Mouse (Mus musculus) stomach, embryonic 14.5 days (tissue): ENCODE results near the gene Fbxl12. TPM values are rescaled to one million over a fixed set of nuclear protein-coding genes. Genes with fewer than 3 reads are reported as not detected.

Experiments
- ATAC-seq: fragments of 200-750 bp; cut with Nextera tagmentation; 2 replicates; pipeline ENCODE4 v1.8.0; 2017; ENCODE audit warnings: low read depth, moderate TSS enrichment; ENCODE audit not compliant: insufficient number of reproducible peaks, insufficient read depth, low FRiP score
- H3K27ac ChIP-seq: fragments of 300-500 bp; sonication (generic); 2 replicates; pipeline ENCODE4 v1.5.1; 2014; ENCODE audit warnings: mild to moderate bottlenecking, low read length, moderate library complexity, mixed read lengths
- H3K27me3 ChIP-seq: fragments of 300-500 bp; sonication (generic); 2 replicates; pipeline ENCODE4 v1.6.1; 2014; ENCODE audit warnings: low read length, control low read depth, mixed read lengths; ENCODE audit not compliant: control insufficient read depth, insufficient read depth
- H3K36me3 ChIP-seq: fragments of 300-500 bp; sonication (generic); 2 replicates; pipeline ENCODE4 v1.6.1; 2014; ENCODE audit warnings: mild to moderate bottlenecking, control low read depth, low read length, moderate library complexity, mixed read lengths; ENCODE audit not compliant: control insufficient read depth, insufficient read depth
- H3K4me1 ChIP-seq: fragments of 300-500 bp; sonication (generic); 2 replicates; pipeline ENCODE4 v1.6.1; 2014; ENCODE audit warnings: low read length, control low read depth, mixed read lengths; ENCODE audit not compliant: control insufficient read depth, insufficient read depth
- H3K4me2 ChIP-seq: fragments of 300-500 bp; sonication (generic); replicated peaks from 2 replicates; pipeline ENCODE4 v1.6.1; 2014; ENCODE audit warnings: low read depth, low read length, control low read depth
- H3K4me3 ChIP-seq: fragments of 300-500 bp; sonication (generic); 2 replicates; pipeline ENCODE4 v1.5.1; 2014; ENCODE audit warnings: low read depth, low read length, control low read depth
- H3K9ac ChIP-seq: fragments of 300-500 bp; sonication (generic); replicated peaks from 2 replicates; pipeline ENCODE4 v1.6.1; 2014; ENCODE audit warnings: low read depth, mild to moderate bottlenecking, control low read depth, low read length, moderate library complexity, mixed read lengths
- H3K9me3 ChIP-seq: fragments of 300-500 bp; sonication (generic); 2 replicates; pipeline ENCODE4 v1.6.1; 2016; ENCODE audit warnings: low read depth, low read length, control low read depth; ENCODE audit not compliant: control insufficient read depth
- whole genome bisulfite sequencing: fragments of 180-500 bp; shearing (Covaris S2); extraction: QIAGEN DNeasy Blood & Tissue Kit; methylation state at CpG from one replicate; pipeline ENCODE4 v1.1.7; 2014; 5-methylcytosine and 5-hydroxymethylcytosine counted together
- polyA plus RNA-seq: library from polyadenylated mRNA; unstranded; fragments of >200 nt; fragmentation: Nextera tagmentation; extraction: Ambion mirVana; gene quantifications from 2 replicates; pipeline ENCODE4 v1.2.1, GENCODE M21; 2014

Fbxl12 gene
- polyA plus RNA-seq, 1 experiment from 2014 or later: 13.5 TPM

DNA sequence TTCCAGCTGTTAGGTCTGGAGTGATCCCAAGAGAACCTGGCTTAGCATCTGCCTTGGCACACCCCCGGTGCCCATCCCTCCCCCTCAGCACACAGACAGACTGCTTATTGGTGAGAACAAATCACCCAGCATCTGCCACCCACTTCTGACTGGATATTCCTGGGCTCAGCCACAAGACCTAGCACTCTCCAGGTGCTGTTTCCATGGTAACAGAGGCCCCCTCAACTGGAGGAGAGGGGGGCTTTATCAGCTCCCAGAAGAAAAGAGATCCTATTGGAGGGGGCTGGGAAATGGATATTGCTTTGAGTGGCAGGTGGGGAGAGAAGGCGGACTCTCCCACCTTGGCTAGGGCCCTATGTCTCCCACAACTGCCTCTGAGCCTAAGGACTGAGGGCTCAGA, 19.4 kb upstream of the Fbxl12 start:
- WGBS: 87% methylated on average over 2 of the region's 2 CpGs
- ATAC-seq: no peak
- Histone ChIP-seq H3K4me1 (no peaks in the 10 kb centered on the region), H3K9me3 (no peaks in the 10 kb centered on the region), H3K4me3 (no peak overlapping the region), H3K4me2 (no peak overlapping the region), H3K36me3 (peaks cover 37% of the 10 kb centered on the region), H3K9ac (no peak overlapping the region), H3K27ac (no peak overlapping the region), H3K27me3 (no peaks in the 10 kb centered on the region)

GRCm38 (mm10) chr9:20662874-20663273, 18.3 kb upstream of the Fbxl12 start:
- no peak for ATAC-seq
- Histone ChIP-seq H3K4me2 (no peak overlapping the region), H3K36me3 (peaks cover 45% of the 10 kb centered on the region)

DNA sequence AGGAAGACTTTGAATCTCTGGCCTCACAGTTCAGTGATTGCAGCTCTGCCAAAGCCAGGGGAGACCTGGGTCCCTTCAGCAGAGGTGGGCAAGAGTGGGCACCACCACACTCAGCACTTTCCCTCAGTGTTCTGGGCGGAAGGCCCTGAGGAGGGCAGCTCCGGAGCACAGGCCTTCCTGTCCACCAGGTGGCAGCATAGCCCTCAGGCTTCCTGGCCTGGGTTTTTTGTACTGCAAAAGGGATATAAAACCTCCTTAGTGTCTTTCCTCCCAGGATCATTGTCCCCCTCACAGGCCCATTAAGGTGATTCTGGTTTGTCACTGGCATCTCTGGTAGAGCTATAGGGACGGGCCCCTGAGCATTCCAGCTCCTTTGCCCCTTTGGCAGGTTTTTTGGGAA, 17.8 kb upstream of the Fbxl12 start:
- H3K4me2 ChIP-seq: no peak overlapping the region
- H3K27me3 ChIP-seq: no peaks in the 10 kb centered on the region
- no peak for ATAC-seq
- H3K9me3 ChIP-seq: no peaks in the 10 kb centered on the region
- H3K4me1 ChIP-seq: no peaks in the 10 kb centered on the region
- H3K4me3 ChIP-seq: no peak overlapping the region
- 67% methylated on average over 3 of the region's 3 CpGs for WGBS
- peaks cover 50% of the 10 kb centered on the region for H3K36me3 ChIP-seq
- H3K9ac ChIP-seq: no peak overlapping the region
- H3K27ac ChIP-seq: no peak overlapping the region

More at GRCm38 (mm10) chr9:20662874-20663273, 18.3 kb upstream of the Fbxl12 start:
- Histone ChIP-seq H3K27ac (no peak overlapping the region), H3K4me1 (no peaks in the 10 kb centered on the region), H3K27me3 (no peaks in the 10 kb centered on the region), H3K9me3 (no peaks in the 10 kb centered on the region), H3K9ac (no peak overlapping the region), H3K4me3 (no peak overlapping the region)
- 89% methylated on average over 8 of the region's 8 CpGs for WGBS

- Histone ChIP-seq H3K9ac (no peak overlapping the region), H3K4me3 (no peak overlapping the region), H3K4me1 (peaks cover 12% of the 10 kb centered on the region), H3K27ac (no peak overlapping the region), H3K4me2 (no peak overlapping the region), H3K27me3 (no peaks in the 10 kb centered on the region), H3K9me3 (no peaks in the 10 kb centered on the region), H3K36me3 (peaks cover 57% of the 10 kb centered on the region)
- no peak for ATAC-seq
- WGBS: 88% methylated on average over 3 of the region's 3 CpGs
Measured at GRCm38 (mm10) chr9:20657546-20657945, 13.0 kb upstream of the Fbxl12 start.

- H3K4me2 ChIP-seq: no peak overlapping the region
- H3K9me3 ChIP-seq: no peaks in the 10 kb centered on the region
- no peaks in the 10 kb centered on the region for H3K27me3 ChIP-seq
- peaks cover 39% of the 10 kb centered on the region for H3K36me3 ChIP-seq
- H3K4me3 ChIP-seq: no peak overlapping the region
- WGBS: 91% methylated on average over 3 of the region's 3 CpGs
- no peak overlapping the region for H3K27ac ChIP-seq
- H3K4me1 ChIP-seq: peaks cover 12% of the 10 kb centered on the region
- ATAC-seq: no peak
- H3K9ac ChIP-seq: no peak overlapping the region
Measured at GRCm38 (mm10) chr9:20653859-20654258, 9.3 kb upstream of the Fbxl12 start.

- Histone ChIP-seq H3K36me3 (peaks cover 33% of the 10 kb centered on the region), H3K4me3 (peak overlapping the region; percentile 65), H3K9me3 (no peaks in the 10 kb centered on the region), H3K27me3 (no peaks in the 10 kb centered on the region), H3K9ac (peak overlapping the region; percentile 82), H3K4me1 (peaks cover 12% of the 10 kb centered on the region), H3K4me2 (peak overlapping the region; percentile 72), H3K27ac (0 out of 2 replicates have a peak overlapping the region, but pooled peaks have one; percentile 4)
- peak; percentile 6; the same call in 1 of the 2 replicates for ATAC-seq
- WGBS: under 1% methylated on average over 25 of the region's 25 CpGs
Measured at GRCm38 (mm10) chr9:20652260-20652658, 7.7 kb upstream of the Fbxl12 start.

DNA sequence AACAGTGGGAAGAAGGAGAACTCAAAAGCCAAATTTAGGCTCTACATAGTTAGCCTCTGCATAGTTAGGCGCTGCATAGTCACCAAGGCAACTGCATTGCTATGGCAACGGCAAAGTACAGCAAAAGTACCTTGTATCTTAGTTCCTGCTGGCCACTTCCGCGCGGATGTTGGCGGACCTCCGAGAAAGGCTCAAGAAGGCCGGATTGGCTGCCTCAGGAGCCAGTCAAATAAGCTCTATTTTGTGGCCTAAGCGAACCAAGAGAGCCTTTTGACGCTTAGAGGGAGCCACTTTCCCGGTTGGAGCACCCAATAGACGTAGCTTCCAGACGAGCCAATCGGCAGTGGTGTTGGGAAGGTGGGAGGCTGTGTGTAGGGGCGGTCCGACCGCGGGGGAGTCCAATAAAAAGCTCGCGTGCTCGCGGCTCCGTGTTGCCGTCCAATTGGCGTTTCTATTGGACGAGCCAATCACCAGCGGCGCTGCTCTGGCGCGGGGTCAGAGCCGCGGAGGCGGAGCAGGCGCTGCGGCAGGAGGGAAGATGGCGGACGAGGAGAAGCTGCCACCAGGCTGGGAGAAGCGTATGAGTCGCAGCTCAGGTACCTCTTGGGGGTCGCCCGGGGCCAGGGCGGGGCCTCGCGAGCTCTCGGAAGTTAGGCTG, 7.2 kb upstream of the Fbxl12 start, which contains the start of gene Pin1:
Gene Pin1 (plus strand): TSS at position 494 of the 658 bp plus-strand sequence.
- Histone ChIP-seq H3K9ac (peak within 1 kb of the TSS; percentile 82), H3K4me3 (peak within 1 kb of the TSS; percentile 65), H3K27me3 (no peaks in the 10 kb centered on the region), H3K36me3 (peaks cover 29% of the 10 kb centered on the region), H3K4me1 (peaks cover 12% of the 10 kb centered on the region), H3K9me3 (no peaks in the 10 kb centered on the region), H3K4me2 (peak within 1 kb of the TSS; percentile 72), H3K27ac (0 out of 2 replicates have a peak within 1 kb of the TSS, but pooled peaks have one; percentile 4)
- under 1% methylated on average over 41 of the region's 45 CpGs for WGBS
- peak; percentile 99 for ATAC-seq

- 4% methylated on average over 17 of the region's 17 CpGs for WGBS
- Histone ChIP-seq H3K27ac (peak overlapping the region; percentile 96; the same call in 1 of the 2 replicates), H3K4me1 (peaks cover 4% of the 10 kb centered on the region; the same call in 1 of the 2 replicates), H3K27me3 (no peaks in the 10 kb centered on the region), H3K9me3 (no peaks in the 10 kb centered on the region), H3K9ac (peak overlapping the region; percentile 77), H3K36me3 (peaks cover 15% of the 10 kb centered on the region; the same call in 1 of the 2 replicates), H3K4me2 (peak overlapping the region; percentile 100), H3K4me3 (peak overlapping the region; percentile 90)
- no peak for ATAC-seq
Measured at GRCm38 (mm10) chr9:20645121-20645520, 554 bp upstream of the Fbxl12 start.
